Mouse (Mus musculus): ENCODE measurements around the gene Prl7b1.

Prl7b1 gene

GRCm38 (mm10) chr13:27610482-27610881, at the start of gene Prl7b1:
Gene Prl7b1 (minus strand): TSS chr13:27610582.
- DNase-seq, result no peak

GRCm38 (mm10) chr13:27642393-27642792, 32.0 kb upstream of the Prl7b1 start, which contains the start of gene Prl7a1:
Gene Prl7a1 (minus strand): TSS chr13:27642493.
- no peak for DNase-seq

GRCm38 (mm10) chr13:27582071-27582470, 28.3 kb downstream of the Prl7b1 start, which contains the start of gene Prl8a1:
Gene Prl8a1 (minus strand): TSS chr13:27582171.
- no peak for DNase-seq

GRCm38 (mm10) chr13:27564506-27564905, 45.9 kb downstream of the Prl7b1 start, which contains the start of gene Prl8a9:
Gene Prl8a9 (minus strand): TSS chr13:27564606.
- DNase-seq, result no peak

GRCm38 (mm10) chr13:27553336-27553735, 57.0 kb downstream of the Prl7b1 start:
- DNase-seq, result no peak

Measured in kidney, postnatal 25 days (tissue).